Mouse (Mus musculus): ENCODE measurements around the gene Arpc3. TPM values are rescaled to one million over a fixed set of nuclear protein-coding genes. Genes with fewer than 3 reads are reported as not detected.

The Arpc3 gene
- polyA plus RNA-seq, 1 experiment, result 154 TPM

GRCm38 (mm10) chr5:122449946-122450345 lies 58.3 kb downstream of the Arpc3 start:
- TF ChIP-seq CTCF (IDR thresholded peaks at IDR 0.05; ENCODE audit: extremely low read depth, insufficient read depth, insufficient read length, insufficient replicate concordance) (no peak), POLR2A (IDR thresholded peaks at IDR 0.05; ENCODE audit: low read depth, low read length) (no peak)
- WGBS, result 90% methylated on average over 7 of the region's 7 CpGs

GRCm38 (mm10) chr5:122450913-122451317 lies 59.2 kb downstream of the Arpc3 start:
- H3K4me1 ChIP-seq (ENCODE audit: control insufficient read depth, insufficient read depth, insufficient read length), result no peaks in the 10 kb centered on the region
- H3K27ac ChIP-seq (ENCODE audit: insufficient read depth, low read length), result no peak overlapping the region
- no peaks in the 10 kb centered on the region for H3K27me3 ChIP-seq (ENCODE audit: control insufficient read depth, insufficient read depth, low read length)
- peaks cover 20% of the 10 kb centered on the region for H3K36me3 ChIP-seq (ENCODE audit: control insufficient read depth, insufficient read depth, low read length)
- WGBS, result 84% methylated on average over 5 of the region's 5 CpGs
- DNase-seq (ENCODE audit: low read depth in 1 of 2, low spot score in 2 of 2), result no peak
- TF ChIP-seq POLR2A (IDR thresholded peaks at IDR 0.05; ENCODE audit: low read depth, low read length) (no peak), CTCF (IDR thresholded peaks at IDR 0.05; ENCODE audit: extremely low read depth, insufficient read depth, insufficient read length, insufficient replicate concordance) (no peak)
- no peak overlapping the region for H3K4me3 ChIP-seq (ENCODE audit: extremely low read depth, insufficient read depth, insufficient read length)

More at GRCm38 (mm10) chr5:122449946-122450345, 58.3 kb downstream of the Arpc3 start:
- Histone ChIP-seq H3K27ac (ENCODE audit: insufficient read depth, low read length) (no peak overlapping the region), H3K36me3 (ENCODE audit: control insufficient read depth, insufficient read depth, low read length) (peaks cover 11% of the 10 kb centered on the region), H3K4me3 (ENCODE audit: extremely low read depth, insufficient read depth, insufficient read length) (no peak overlapping the region), H3K27me3 (ENCODE audit: control insufficient read depth, insufficient read depth, low read length) (no peaks in the 10 kb centered on the region), H3K4me1 (ENCODE audit: control insufficient read depth, insufficient read depth, insufficient read length) (no peaks in the 10 kb centered on the region)
- no peak for DNase-seq (ENCODE audit: low read depth in 1 of 2, low spot score in 2 of 2)

GRCm38 (mm10) chr5:122451324-122451723 lies 59.6 kb downstream of the Arpc3 start:
- no peak for TF ChIP-seq POLR2A (IDR thresholded peaks at IDR 0.05; ENCODE audit: low read depth, low read length)
- no peak overlapping the region for H3K4me3 ChIP-seq (ENCODE audit: extremely low read depth, insufficient read depth, insufficient read length)
- H3K36me3 ChIP-seq (ENCODE audit: control insufficient read depth, insufficient read depth, low read length), result peaks cover 20% of the 10 kb centered on the region
- H3K27ac ChIP-seq (ENCODE audit: insufficient read depth, low read length), result no peak overlapping the region
- DNase-seq (ENCODE audit: low read depth in 1 of 2, low spot score in 2 of 2), result no peak
- no peaks in the 10 kb centered on the region for H3K4me1 ChIP-seq (ENCODE audit: control insufficient read depth, insufficient read depth, insufficient read length)
- 90% methylated on average over 5 of the region's 5 CpGs for WGBS
- H3K27me3 ChIP-seq (ENCODE audit: control insufficient read depth, insufficient read depth, low read length), result no peaks in the 10 kb centered on the region

GRCm38 (mm10) chr5:122452194-122452593 lies 60.5 kb downstream of the Arpc3 start:
- Histone ChIP-seq H3K27me3 (ENCODE audit: control insufficient read depth, insufficient read depth, low read length) (no peaks in the 10 kb centered on the region), H3K4me1 (ENCODE audit: control insufficient read depth, insufficient read depth, insufficient read length) (no peaks in the 10 kb centered on the region), H3K36me3 (ENCODE audit: control insufficient read depth, insufficient read depth, low read length) (peaks cover 24% of the 10 kb centered on the region), H3K4me3 (ENCODE audit: extremely low read depth, insufficient read depth, insufficient read length) (no peak overlapping the region), H3K27ac (ENCODE audit: insufficient read depth, low read length) (no peak overlapping the region)
- DNase-seq (ENCODE audit: low read depth in 1 of 2, low spot score in 2 of 2), result no peak
- 87% methylated on average over 7 of the region's 7 CpGs for WGBS
- TF ChIP-seq POLR2A (IDR thresholded peaks at IDR 0.05; ENCODE audit: low read depth, low read length) (no peak), CTCF (IDR thresholded peaks at IDR 0.05; ENCODE audit: extremely low read depth, insufficient read depth, insufficient read length, insufficient replicate concordance) (no peak)

- TF ChIP-seq POLR2A (IDR thresholded peaks at IDR 0.05; ENCODE audit: low read depth, low read length), result no peak
- TF ChIP-seq CTCF (IDR thresholded peaks at IDR 0.05; ENCODE audit: extremely low read depth, insufficient read depth, insufficient read length, insufficient replicate concordance), result no peak
- H3K27me3 ChIP-seq (ENCODE audit: control insufficient read depth, insufficient read depth, low read length), result no peaks in the 10 kb centered on the region
- WGBS, result 92% methylated on average over 6 of the region's 6 CpGs
- no peak overlapping the region for H3K4me3 ChIP-seq (ENCODE audit: extremely low read depth, insufficient read depth, insufficient read length)
- DNase-seq (ENCODE audit: low read depth in 1 of 2, low spot score in 2 of 2), result no peak
- H3K27ac ChIP-seq (ENCODE audit: insufficient read depth, low read length), result no peak overlapping the region
- no peaks in the 10 kb centered on the region for H3K4me1 ChIP-seq (ENCODE audit: control insufficient read depth, insufficient read depth, insufficient read length)
- peaks cover 31% of the 10 kb centered on the region for H3K36me3 ChIP-seq (ENCODE audit: control insufficient read depth, insufficient read depth, low read length)
These were observed 61.5 kb downstream of the Arpc3 start for GRCm38 (mm10) chr5:122453188-122453587.

- DNase-seq (ENCODE audit: low read depth in 1 of 2, low spot score in 2 of 2), result no peak
- H3K27me3 ChIP-seq (ENCODE audit: control insufficient read depth, insufficient read depth, low read length), result no peaks in the 10 kb centered on the region
- H3K4me3 ChIP-seq (ENCODE audit: extremely low read depth, insufficient read depth, insufficient read length), result no peak overlapping the region
- no peak overlapping the region for H3K27ac ChIP-seq (ENCODE audit: insufficient read depth, low read length)
- peaks cover 42% of the 10 kb centered on the region for H3K36me3 ChIP-seq (ENCODE audit: control insufficient read depth, insufficient read depth, low read length)
- H3K4me1 ChIP-seq (ENCODE audit: control insufficient read depth, insufficient read depth, insufficient read length), result no peaks in the 10 kb centered on the region
- TF ChIP-seq POLR2A (IDR thresholded peaks at IDR 0.05; ENCODE audit: low read depth, low read length) (no peak), CTCF (IDR thresholded peaks at IDR 0.05; ENCODE audit: extremely low read depth, insufficient read depth, insufficient read length, insufficient replicate concordance) (no peak)
- WGBS, result 96% methylated on average over 4 of the region's 4 CpGs
These were observed 62.8 kb downstream of the Arpc3 start for GRCm38 (mm10) chr5:122454442-122454841.

- DNase-seq (ENCODE audit: low read depth in 1 of 2, low spot score in 2 of 2), result no peak
- Histone ChIP-seq H3K27ac (ENCODE audit: insufficient read depth, low read length) (no peak overlapping the region), H3K36me3 (ENCODE audit: control insufficient read depth, insufficient read depth, low read length) (peaks cover 46% of the 10 kb centered on the region), H3K4me1 (ENCODE audit: control insufficient read depth, insufficient read depth, insufficient read length) (no peaks in the 10 kb centered on the region), H3K4me3 (ENCODE audit: extremely low read depth, insufficient read depth, insufficient read length) (no peak overlapping the region), H3K27me3 (ENCODE audit: control insufficient read depth, insufficient read depth, low read length) (no peaks in the 10 kb centered on the region)
- no peak for TF ChIP-seq POLR2A (IDR thresholded peaks at IDR 0.05; ENCODE audit: low read depth, low read length)
- TF ChIP-seq CTCF (IDR thresholded peaks at IDR 0.05; ENCODE audit: extremely low read depth, insufficient read depth, insufficient read length, insufficient replicate concordance), result no peak
- WGBS, result 93% methylated on average over 3 of the region's 3 CpGs
These were observed 63.2 kb downstream of the Arpc3 start for GRCm38 (mm10) chr5:122454883-122455282.
